Mouse (Mus musculus): ENCODE results near the gene Gm21732. TPM values are rescaled to one million over a fixed set of nuclear protein-coding genes. Genes with fewer than 3 reads are reported as not detected.
"Not testable (repeated sequence)": the region's sequence is repeated elsewhere in the genome, so short reads cannot be mapped to it uniquely, and the experiment has no call there.

Gm21732 gene
- not detected in 2 replicates for polyA plus RNA-seq (2015; fragmentation: Nextera tagmentation; extraction: Ambion mirVana)

GRCm38 (mm10) chrY:38575591-38575990, at the start of gene Gm21732:
TSS of gene Gm21732 (minus strand) at chrY:38575691.
- not testable (repeated sequence) for H3K9me3 ChIP-seq (replicated peaks); H3K9ac ChIP-seq; H3K27ac ChIP-seq (replicated peaks); H3K4me2 ChIP-seq (replicated peaks); H3K27me3 ChIP-seq; H3K4me3 ChIP-seq (replicated peaks); ATAC-seq (ENCODE audit: insufficient number of reproducible peaks, low FRiP score, low TSS enrichment, low read depth); H3K4me1 ChIP-seq; H3K36me3 ChIP-seq
- WGBS: no CpG with 5 or more reads among the region's 2 CpGs

Other genes starting within 250 kb of the Gm21732 start
- not detected in 2 replicates for gene Gm20897, start 73.5 kb downstream of the Gm21732 start, polyA plus RNA-seq (2015; fragmentation: Nextera tagmentation; extraction: Ambion mirVana)

All from embryonic facial prominence, embryonic 15.5 days (tissue).